Mouse (Mus musculus) stomach, postnatal 0 days (tissue): ENCODE results near the gene Cnn3. TPM values are rescaled to one million over a fixed set of nuclear protein-coding genes. Genes with fewer than 3 reads are reported as not detected.

Experiments used
- ATAC-seq: fragments of 200-750 bp; cut with Nextera tagmentation; 2 replicates; pipeline ENCODE4 v1.8.0; 2017; ENCODE audit not compliant: low FRiP score, low TSS enrichment
- DNase-seq: peaks from one replicate; pipeline ENCODE4 v3.0.0-alpha.2; 2016; ENCODE audit warnings: low spot score
- H3K27ac ChIP-seq: fragments of 300-500 bp; sonication (generic); replicated peaks from 2 replicates; pipeline ENCODE4 v1.5.1; 2014; ENCODE audit warnings: mild to moderate bottlenecking, control low read depth
- H3K27me3 ChIP-seq: fragments of 300-500 bp; sonication (generic); 2 replicates; pipeline ENCODE4 v1.6.1; 2014; ENCODE audit warnings: low read length; ENCODE audit not compliant: control insufficient read depth, insufficient read depth
- H3K36me3 ChIP-seq: fragments of 300-500 bp; sonication (generic); 2 replicates; pipeline ENCODE4 v1.6.1; 2014; ENCODE audit warnings: low read length, mixed read lengths; ENCODE audit not compliant: control insufficient read depth, insufficient read depth
- H3K4me1 ChIP-seq: fragments of 300-500 bp; sonication (generic); replicated peaks from 2 replicates; pipeline ENCODE4 v1.6.1; 2014; ENCODE audit warnings: antibody characterized with exemption; ENCODE audit not compliant: control insufficient read depth, insufficient read depth
- H3K4me2 ChIP-seq: fragments of 300-500 bp; sonication (generic); replicated peaks from 2 replicates; pipeline ENCODE4 v1.6.1; 2014; ENCODE audit warnings: low read depth, mild to moderate bottlenecking, control low read depth, moderate library complexity
- H3K4me3 ChIP-seq: fragments of 300-500 bp; sonication (generic); 2 replicates; pipeline ENCODE4 v1.5.1; 2014; ENCODE audit warnings: low read depth, low read length, control low read depth
- H3K9ac ChIP-seq: fragments of 300-500 bp; sonication (generic); 2 replicates; pipeline ENCODE4 v1.6.1; 2014; ENCODE audit warnings: mild to moderate bottlenecking, low read length, control low read depth, mixed read lengths
- H3K9me3 ChIP-seq: fragments of 300-500 bp; sonication (generic); 2 replicates; pipeline ENCODE4 v1.6.1; 2016; ENCODE audit warnings: low read length; ENCODE audit not compliant: control insufficient read depth
- CTCF ChIP-seq: IDR thresholded peaks from 2 replicates; pipeline ENCODE4 v1.5.1; 2016; ENCODE audit warnings: antibody characterized with exemption, low read depth, mild to moderate bottlenecking, moderate library complexity
- EP300 ChIP-seq: optimal IDR thresholded peaks from 2 replicates; pipeline ENCODE3; 2016; ENCODE audit warnings: antibody characterized with exemption
- WGBS: fragments of 180-500 bp; shearing (Covaris S2); extraction: QIAGEN DNeasy Blood & Tissue Kit; methylation state at CpG from one replicate; pipeline ENCODE4 v1.1.7; 2014; 5-methylcytosine and 5-hydroxymethylcytosine counted together
- polyA plus RNA-seq: library from polyadenylated mRNA; unstranded; fragments of >200 nt; fragmentation: Nextera tagmentation; extraction: Ambion mirVana; gene quantifications from 2 replicates; pipeline ENCODE4 v1.2.1, GENCODE M21; 2015

The Cnn3 gene
- polyA plus RNA-seq, 1 experiment from 2014 or later = 301 TPM

GRCm38 (mm10) chr3:121430289-121430936 is 4.1 kb downstream of the Cnn3 start:
- ATAC-seq (no peak), DNase-seq (no peak)
- TF ChIP-seq CTCF (no peak), EP300 (no peak)
- H3K9me3 ChIP-seq = no peaks in the 10 kb centered on the region
- 47% methylated on average over 7 of the region's 7 CpGs for WGBS
- no peaks in the 10 kb centered on the region for H3K36me3 ChIP-seq
- H3K4me2 ChIP-seq = no peak overlapping the region
- no peaks in the 10 kb centered on the region for H3K27me3 ChIP-seq
- 0 out of 2 replicates have a peak, but pooled peaks cover 7% of the 10 kb centered on the region for H3K4me1 ChIP-seq
- H3K9ac ChIP-seq = no peak overlapping the region
- no peak overlapping the region for H3K27ac ChIP-seq
- H3K4me3 ChIP-seq = no peak overlapping the region

DNA sequence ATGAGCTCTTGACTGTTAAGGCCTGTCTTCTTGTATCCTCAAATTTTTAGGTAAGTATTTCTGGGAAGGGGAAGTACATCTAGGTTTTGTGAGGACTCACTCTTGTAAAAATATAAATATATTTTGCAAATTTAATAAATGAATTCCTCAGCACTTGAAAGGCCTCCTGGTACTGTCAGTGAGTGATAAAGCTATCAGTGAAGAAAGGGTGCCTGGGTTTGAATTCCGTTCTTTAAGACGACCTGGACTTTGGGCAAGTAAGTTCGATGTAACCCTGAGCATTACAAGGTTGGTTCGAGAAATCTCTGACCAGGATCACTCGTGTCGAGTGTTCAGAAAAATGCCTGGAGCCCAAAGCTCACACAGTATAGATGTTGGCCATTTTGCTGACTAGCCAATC is 7.1 kb downstream of the Cnn3 start:
- 0 out of 2 replicates have a peak overlapping the region, but pooled peaks have one; percentile 26 for H3K27ac ChIP-seq

GRCm38 (mm10) chr3:121433968-121434533 is 7.8 kb downstream of the Cnn3 start:
- Histone ChIP-seq H3K4me1 (peaks cover 8% of the 10 kb centered on the region; the same call in 1 of the 2 replicates), H3K27ac (peak overlapping the region; percentile 46), H3K4me2 (no peak overlapping the region), H3K27me3 (no peaks in the 10 kb centered on the region), H3K9me3 (no peaks in the 10 kb centered on the region), H3K9ac (no peak overlapping the region; the same call in 1 of the 2 replicates), H3K4me3 (no peak overlapping the region), H3K36me3 (no peaks in the 10 kb centered on the region)
- ATAC-seq (peak; percentile 62; the same call in 1 of the 2 replicates), DNase-seq (no peak)
- TF ChIP-seq EP300 (no peak), CTCF (no peak)
- WGBS = 24% methylated on average over 8 of the region's 8 CpGs

More for the DNA sequence above, 7.1 kb downstream of the Cnn3 start:
- no peak overlapping the region for H3K9ac ChIP-seq
- no peak overlapping the region for H3K4me3 ChIP-seq
- no peak overlapping the region for H3K4me2 ChIP-seq
- H3K27me3 ChIP-seq = no peaks in the 10 kb centered on the region
- 72% methylated on average over 6 of the region's 6 CpGs for WGBS
- H3K4me1 ChIP-seq = 0 out of 2 replicates have a peak, but pooled peaks cover 7% of the 10 kb centered on the region
- ATAC-seq (no peak), DNase-seq (no peak)
- H3K9me3 ChIP-seq = no peaks in the 10 kb centered on the region
- H3K36me3 ChIP-seq = no peaks in the 10 kb centered on the region
- no peak for TF ChIP-seq CTCF
- TF ChIP-seq EP300 = no peak

DNA sequence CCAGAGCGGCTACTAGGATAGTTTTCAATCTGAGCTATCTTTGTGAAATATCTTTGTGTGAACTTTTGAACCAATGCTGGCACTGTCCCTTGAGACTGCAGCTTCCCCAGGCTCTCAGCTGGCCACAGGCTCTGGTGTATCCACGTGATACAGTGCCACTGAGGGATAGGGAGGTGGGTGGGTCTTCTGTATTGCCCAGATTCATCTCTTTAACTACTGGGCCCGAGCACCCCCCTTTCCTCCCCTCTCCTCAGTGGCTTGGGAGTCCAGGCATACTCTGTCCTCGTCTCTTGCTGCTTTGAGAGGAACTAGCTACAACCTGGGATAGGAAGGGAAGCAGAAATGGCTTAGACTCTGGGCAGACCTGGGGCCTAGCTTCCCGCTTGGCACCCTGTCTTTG is 9.0 kb downstream of the Cnn3 start:
- DNase-seq = no peak
- Histone ChIP-seq H3K9ac (0 out of 2 replicates have a peak overlapping the region, but pooled peaks have one; percentile 8), H3K27me3 (no peaks in the 10 kb centered on the region), H3K4me1 (peaks cover 15% of the 10 kb centered on the region; the same call in 1 of the 2 replicates), H3K27ac (no peak overlapping the region), H3K36me3 (no peaks in the 10 kb centered on the region), H3K4me2 (no peak overlapping the region), H3K4me3 (no peak overlapping the region), H3K9me3 (no peaks in the 10 kb centered on the region)
- ATAC-seq = no peak
- 61% methylated on average over 5 of the region's 5 CpGs for WGBS
- TF ChIP-seq EP300 (no peak), CTCF (no peak)

- no peak for TF ChIP-seq CTCF
- no peak for TF ChIP-seq EP300
- no peak for DNase-seq
- Histone ChIP-seq H3K4me3 (no peak overlapping the region), H3K9me3 (no peaks in the 10 kb centered on the region), H3K36me3 (no peaks in the 10 kb centered on the region), H3K27ac (no peak overlapping the region), H3K4me1 (peaks cover 18% of the 10 kb centered on the region; the same call in 1 of the 2 replicates), H3K27me3 (no peaks in the 10 kb centered on the region), H3K9ac (no peak overlapping the region), H3K4me2 (no peak overlapping the region)
- WGBS = 69% methylated on average over 7 of the region's 7 CpGs
- ATAC-seq = no peak
Measured at GRCm38 (mm10) chr3:121437070-121437469, 10.8 kb downstream of the Cnn3 start.

GRCm38 (mm10) chr3:121437996-121438395 is 11.7 kb downstream of the Cnn3 start:
- 0 out of 2 replicates have a peak overlapping the region, but pooled peaks have one; percentile 31 for H3K27ac ChIP-seq

More at GRCm38 (mm10) chr3:121437996-121438395, 11.7 kb downstream of the Cnn3 start:
- Histone ChIP-seq H3K4me2 (no peak overlapping the region), H3K36me3 (no peaks in the 10 kb centered on the region), H3K4me3 (no peak overlapping the region), H3K27me3 (no peaks in the 10 kb centered on the region), H3K9me3 (no peaks in the 10 kb centered on the region), H3K9ac (no peak overlapping the region), H3K4me1 (peaks cover 18% of the 10 kb centered on the region; the same call in 1 of the 2 replicates)
- TF ChIP-seq EP300 (no peak), CTCF (no peak)
- no peak for ATAC-seq
- DNase-seq = no peak
- WGBS = 64% methylated on average over 7 of the region's 7 CpGs
